Mouse (Mus musculus): ENCODE measurements around the gene Nsun2. TPM values are rescaled to one million over a fixed set of nuclear protein-coding genes. Genes with fewer than 3 reads are reported as not detected.

The Nsun2 gene
- 77.9 and 81.6 TPM in 2 replicates for polyA plus RNA-seq (2016; fragmentation: Nextera tagmentation; extraction: Ambion mirVana)

GRCm38 (mm10) chr13:69533405-69534333 lies at the start of gene Nsun2:
Gene Nsun2 (plus strand): TSS chr13:69533746.
- Histone ChIP-seq H3K27me3 (replicated peaks) (no peaks in the 10 kb centered on the region), H3K4me3 (peak within 1 kb of the TSS; percentile 82), H3K9ac (peak within 1 kb of the TSS; percentile 91), H3K4me1 (replicated peaks) (peaks cover 53% of the 10 kb centered on the region), H3K9me3 (replicated peaks) (no peaks in the 10 kb centered on the region), H3K27ac (ENCODE audit: poor library complexity, severe bottlenecking) (peak within 1 kb of the TSS; percentile 96), H3K36me3 (peaks cover 13% of the 10 kb centered on the region), H3K4me2 (peak within 1 kb of the TSS; percentile 91)
- ATAC-seq (ENCODE audit: insufficient number of reproducible peaks, low FRiP score), result peak; percentile 47; the same call in 1 of the 2 replicates
- WGBS, result 5% methylated on average over 155 of the region's 155 CpGs

DNA sequence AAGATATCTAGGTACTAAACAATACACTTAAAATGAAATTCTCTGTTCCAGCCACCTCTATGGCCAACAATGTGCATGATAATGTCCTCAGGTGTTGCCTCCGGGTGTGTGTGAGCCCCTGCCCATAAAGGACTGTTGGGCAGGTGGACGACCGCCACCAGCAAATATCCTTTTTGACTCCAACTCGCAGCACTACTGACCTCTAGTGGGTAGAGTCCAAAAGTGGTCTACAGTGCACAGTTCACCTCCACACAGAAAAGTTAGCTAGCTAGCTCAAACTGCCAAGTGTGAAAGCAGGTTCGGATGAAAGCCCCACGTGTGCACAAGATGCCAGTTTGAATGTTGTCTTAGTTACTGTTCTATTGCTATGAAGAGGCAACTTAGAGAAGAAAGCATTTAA lies 48.2 kb upstream of the Nsun2 start:
- no peak overlapping the region for H3K4me3 ChIP-seq
- H3K27ac ChIP-seq (ENCODE audit: poor library complexity, severe bottlenecking), result no peak overlapping the region
- H3K27me3 ChIP-seq (replicated peaks), result peaks cover 42% of the 10 kb centered on the region
- no peaks in the 10 kb centered on the region for H3K36me3 ChIP-seq
- ATAC-seq (ENCODE audit: insufficient number of reproducible peaks, low FRiP score), result no peak
- 20% methylated on average over 6 of the region's 6 CpGs for WGBS
- peaks cover 31% of the 10 kb centered on the region for H3K4me1 ChIP-seq (replicated peaks)
- no peak overlapping the region for H3K9ac ChIP-seq
- no peaks in the 10 kb centered on the region for H3K9me3 ChIP-seq (replicated peaks)
- no peak overlapping the region for H3K4me2 ChIP-seq

DNA sequence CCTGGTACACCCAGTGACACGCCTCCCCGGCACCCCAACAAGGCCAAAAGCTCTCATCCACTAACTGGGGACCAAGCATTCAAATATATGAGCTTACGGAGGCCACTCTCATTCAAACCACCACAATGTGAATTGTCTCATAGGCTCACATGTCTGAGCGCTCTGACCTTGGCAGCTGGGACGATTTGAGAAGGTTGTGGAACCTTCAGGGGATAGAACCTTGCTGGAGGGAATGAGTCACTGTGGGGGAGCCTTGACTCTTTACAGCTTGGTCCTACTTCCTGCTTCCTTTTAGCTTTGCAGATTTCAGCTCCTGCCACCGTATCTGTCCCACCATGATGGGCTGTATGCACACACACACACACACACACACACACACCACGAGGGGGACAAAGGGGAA lies 47.7 kb upstream of the Nsun2 start:
- 52% methylated on average over 7 of the region's 7 CpGs for WGBS
- Histone ChIP-seq H3K4me3 (no peak overlapping the region), H3K4me2 (no peak overlapping the region), H3K4me1 (replicated peaks) (peaks cover 29% of the 10 kb centered on the region), H3K27ac (ENCODE audit: poor library complexity, severe bottlenecking) (no peak overlapping the region), H3K9me3 (replicated peaks) (no peaks in the 10 kb centered on the region), H3K9ac (no peak overlapping the region), H3K27me3 (replicated peaks) (peaks cover 42% of the 10 kb centered on the region), H3K36me3 (no peaks in the 10 kb centered on the region)
- no peak for ATAC-seq (ENCODE audit: insufficient number of reproducible peaks, low FRiP score)

DNA sequence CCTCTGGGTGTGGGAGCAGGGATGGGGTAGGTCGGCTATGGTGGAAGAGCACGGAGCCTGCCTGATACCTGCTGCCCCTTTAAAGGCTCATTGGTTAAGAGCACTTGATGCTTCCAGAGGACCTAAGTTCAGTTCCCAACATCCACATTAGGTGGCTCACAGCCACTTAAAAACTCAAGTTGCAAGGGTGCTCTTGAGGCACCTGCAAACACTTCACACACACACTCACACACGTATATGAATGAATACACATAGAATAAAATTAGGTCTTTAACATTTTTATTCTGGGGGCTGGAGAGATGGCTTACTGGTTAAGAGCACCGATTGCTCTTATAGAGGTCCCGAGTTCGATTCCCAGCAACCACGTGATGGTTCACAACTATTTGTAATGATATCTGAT lies 46.4 kb upstream of the Nsun2 start:
- Histone ChIP-seq H3K4me1 (replicated peaks) (peaks cover 19% of the 10 kb centered on the region), H3K36me3 (no peaks in the 10 kb centered on the region), H3K4me2 (peak overlapping the region; percentile 80; the same call in 1 of the 2 replicates), H3K27me3 (replicated peaks) (peaks cover 42% of the 10 kb centered on the region), H3K27ac (ENCODE audit: poor library complexity, severe bottlenecking) (no peak overlapping the region), H3K4me3 (peak overlapping the region; percentile 41; the same call in 1 of the 2 replicates), H3K9me3 (replicated peaks) (no peaks in the 10 kb centered on the region), H3K9ac (no peak overlapping the region)
- WGBS, result 83% methylated on average over 7 of the region's 7 CpGs
- no peak for ATAC-seq (ENCODE audit: insufficient number of reproducible peaks, low FRiP score)

GRCm38 (mm10) chr13:69487611-69488275 lies 45.8 kb upstream of the Nsun2 start:
- Histone ChIP-seq H3K9me3 (replicated peaks) (no peaks in the 10 kb centered on the region), H3K27me3 (replicated peaks) (peaks cover 40% of the 10 kb centered on the region), H3K4me2 (peak overlapping the region; percentile 80), H3K4me3 (peak overlapping the region; percentile 41), H3K36me3 (no peaks in the 10 kb centered on the region), H3K9ac (peak overlapping the region; percentile 59), H3K4me1 (replicated peaks) (peaks cover 17% of the 10 kb centered on the region), H3K27ac (ENCODE audit: poor library complexity, severe bottlenecking) (no peak overlapping the region)
- WGBS, result 2% methylated on average over 26 of the region's 26 CpGs
- ATAC-seq (ENCODE audit: insufficient number of reproducible peaks, low FRiP score), result no peak

GRCm38 (mm10) chr13:69488565-69489255 lies 44.8 kb upstream of the Nsun2 start:
- ATAC-seq (ENCODE audit: insufficient number of reproducible peaks, low FRiP score), result no peak
- no peak overlapping the region for H3K9ac ChIP-seq
- H3K4me3 ChIP-seq, result no peak overlapping the region
- H3K27ac ChIP-seq (ENCODE audit: poor library complexity, severe bottlenecking), result no peak overlapping the region
- peaks cover 16% of the 10 kb centered on the region for H3K4me1 ChIP-seq (replicated peaks)
- no peaks in the 10 kb centered on the region for H3K9me3 ChIP-seq (replicated peaks)
- no peaks in the 10 kb centered on the region for H3K36me3 ChIP-seq
- peaks cover 30% of the 10 kb centered on the region for H3K27me3 ChIP-seq (replicated peaks)
- 37% methylated on average over 13 of the region's 13 CpGs for WGBS
- H3K4me2 ChIP-seq, result peak overlapping the region; percentile 80

GRCm38 (mm10) chr13:69489777-69490176 lies 43.8 kb upstream of the Nsun2 start:
- WGBS, result 73% methylated on average over 9 of the region's 9 CpGs
- H3K27ac ChIP-seq (ENCODE audit: poor library complexity, severe bottlenecking), result no peak overlapping the region

GRCm38 (mm10) chr13:69492876-69493463 lies 40.6 kb upstream of the Nsun2 start:
- Histone ChIP-seq H3K4me2 (no peak overlapping the region), H3K9me3 (replicated peaks) (no peaks in the 10 kb centered on the region), H3K27me3 (replicated peaks) (peaks cover 7% of the 10 kb centered on the region; the same call in 1 of the 2 replicates), H3K27ac (ENCODE audit: poor library complexity, severe bottlenecking) (no peak overlapping the region), H3K36me3 (peaks cover 23% of the 10 kb centered on the region), H3K4me1 (replicated peaks) (peaks cover 14% of the 10 kb centered on the region), H3K9ac (no peak overlapping the region), H3K4me3 (no peak overlapping the region)
- ATAC-seq (ENCODE audit: insufficient number of reproducible peaks, low FRiP score), result no peak
- WGBS, result 23% methylated on average over 7 of the region's 7 CpGs

More at GRCm38 (mm10) chr13:69489777-69490176, 43.8 kb upstream of the Nsun2 start:
- peaks cover 16% of the 10 kb centered on the region for H3K4me1 ChIP-seq (replicated peaks)
- ATAC-seq (ENCODE audit: insufficient number of reproducible peaks, low FRiP score), result no peak
- H3K4me2 ChIP-seq, result no peak overlapping the region
- no peak overlapping the region for H3K4me3 ChIP-seq
- H3K27me3 ChIP-seq (replicated peaks), result peaks cover 22% of the 10 kb centered on the region
- H3K36me3 ChIP-seq, result peaks cover 2% of the 10 kb centered on the region; the same call in 1 of the 2 replicates
- no peak overlapping the region for H3K9ac ChIP-seq
- H3K9me3 ChIP-seq (replicated peaks), result no peaks in the 10 kb centered on the region

DNA sequence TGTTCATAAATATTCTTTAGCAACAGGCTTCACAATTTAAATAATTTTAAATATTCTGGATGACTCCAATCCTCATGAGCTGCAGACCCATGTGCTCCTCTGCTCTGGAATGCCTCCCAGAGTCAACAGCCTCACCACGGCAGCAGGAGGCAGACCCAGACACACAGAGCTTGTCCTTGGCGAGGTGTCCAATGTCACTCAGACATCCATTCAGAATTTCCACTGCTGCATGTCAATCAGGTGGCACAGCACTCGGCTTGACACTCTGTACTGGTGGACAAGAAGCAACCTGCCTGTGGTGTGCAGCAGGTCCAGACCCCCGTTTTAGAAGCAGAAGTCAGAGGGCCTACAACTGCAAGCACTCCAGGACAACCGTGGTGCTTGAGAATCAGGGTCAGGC lies 35.3 kb upstream of the Nsun2 start:
- peak; percentile 66 for ATAC-seq (ENCODE audit: insufficient number of reproducible peaks, low FRiP score)
- Histone ChIP-seq H3K4me3 (no peak overlapping the region), H3K9me3 (replicated peaks) (no peaks in the 10 kb centered on the region), H3K4me1 (replicated peaks) (peaks cover 6% of the 10 kb centered on the region), H3K36me3 (peaks cover 70% of the 10 kb centered on the region), H3K9ac (no peak overlapping the region), H3K27ac (ENCODE audit: poor library complexity, severe bottlenecking) (peak overlapping the region; percentile 92), H3K4me2 (no peak overlapping the region), H3K27me3 (replicated peaks) (no peaks in the 10 kb centered on the region)
- WGBS, result 46% methylated on average over 5 of the region's 5 CpGs

DNA sequence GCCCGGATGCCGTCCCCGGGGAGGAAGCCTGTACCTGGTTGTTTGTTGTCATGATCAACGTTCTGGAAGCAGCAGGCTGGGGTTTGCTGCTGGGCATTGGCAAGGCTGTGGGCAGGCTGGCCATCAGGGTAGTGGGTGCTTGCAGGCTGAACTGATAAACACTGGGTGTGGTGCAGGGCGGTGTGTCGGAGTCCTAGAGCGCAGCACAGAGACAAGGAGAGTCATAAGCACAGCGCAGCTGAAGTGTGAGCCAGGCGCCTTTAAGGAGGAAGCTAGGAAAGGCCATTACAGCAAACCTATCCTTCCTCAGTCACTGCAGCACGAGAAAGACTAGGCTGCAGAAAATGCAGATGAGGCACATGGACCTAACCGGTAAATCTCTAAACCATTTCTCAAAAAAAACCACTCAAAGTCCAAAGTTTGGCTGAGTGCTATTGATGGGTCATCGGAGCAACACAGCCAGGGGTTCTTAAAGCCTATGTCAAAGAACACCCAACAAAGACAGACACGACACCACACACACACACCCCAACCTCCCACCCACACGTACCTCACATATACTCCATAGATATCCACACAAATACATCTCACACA lies 31.3 kb upstream of the Nsun2 start:
- ATAC-seq (ENCODE audit: insufficient number of reproducible peaks, low FRiP score), result no peak
- peaks cover 13% of the 10 kb centered on the region for H3K4me1 ChIP-seq (replicated peaks)
- no peak overlapping the region for H3K9ac ChIP-seq
- no peak overlapping the region for H3K27ac ChIP-seq (ENCODE audit: poor library complexity, severe bottlenecking)
- peaks cover 90% of the 10 kb centered on the region for H3K36me3 ChIP-seq
- WGBS, result 92% methylated on average over 14 of the region's 14 CpGs
- no peak overlapping the region for H3K4me2 ChIP-seq
- no peak overlapping the region for H3K4me3 ChIP-seq
- no peaks in the 10 kb centered on the region for H3K27me3 ChIP-seq (replicated peaks)
- H3K9me3 ChIP-seq (replicated peaks), result no peaks in the 10 kb centered on the region

Measured in heart, embryonic 12.5 days (tissue).